Mouse (Mus musculus): Measurements from ENCODE around the gene Rbm48.

Gene Rbm48

DNA sequence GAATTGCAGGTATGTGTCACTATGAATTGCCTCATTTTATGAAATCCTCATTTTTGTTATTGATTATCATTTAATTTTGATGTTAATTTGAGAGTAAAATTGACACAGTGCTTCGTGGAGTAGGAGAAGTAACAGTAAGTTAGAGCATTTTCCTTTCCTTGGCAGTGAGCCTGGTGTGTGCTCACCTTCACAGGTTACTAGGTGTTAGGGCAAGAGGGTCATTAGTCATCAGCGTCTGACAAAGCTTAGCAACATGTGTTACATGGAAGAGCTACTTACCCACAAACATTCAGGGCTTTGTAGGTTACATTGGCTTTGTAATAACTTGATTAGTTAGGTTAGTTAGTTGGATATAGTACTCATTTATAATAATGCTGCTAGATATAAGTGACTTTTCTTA lies 42.2 kb downstream of the Rbm48 start:
- peak; percentile 66 for DNase-seq (ENCODE audit: extremely low read depth, low read depth, low spot score)

DNA sequence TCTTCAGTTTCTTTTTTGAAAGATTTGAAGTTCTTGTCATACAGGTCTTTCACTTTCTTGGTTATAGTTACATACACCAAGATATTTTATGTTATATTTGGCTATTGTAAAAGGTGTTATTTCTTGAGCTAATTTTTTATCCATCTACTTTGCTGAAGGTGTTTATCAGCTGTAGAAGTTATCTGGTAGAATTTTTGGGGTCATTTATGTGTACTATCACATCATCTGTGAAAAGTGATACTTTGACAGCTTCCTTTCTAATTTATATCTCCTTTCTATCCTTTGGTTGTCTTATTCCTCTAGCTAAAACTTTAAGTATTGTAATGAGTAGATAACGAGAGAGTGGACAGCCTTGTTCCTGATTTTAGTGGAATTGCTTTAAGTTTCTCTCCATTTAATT lies 44.9 kb downstream of the Rbm48 start:
- DNase-seq (ENCODE audit: extremely low read depth, low read depth, low spot score), result no peak

GRCm38 (mm10) chr5:3546226-3546625 lies 50.2 kb downstream of the Rbm48 start:
- DNase-seq (ENCODE audit: extremely low read depth, low read depth, low spot score), result no peak

DNA sequence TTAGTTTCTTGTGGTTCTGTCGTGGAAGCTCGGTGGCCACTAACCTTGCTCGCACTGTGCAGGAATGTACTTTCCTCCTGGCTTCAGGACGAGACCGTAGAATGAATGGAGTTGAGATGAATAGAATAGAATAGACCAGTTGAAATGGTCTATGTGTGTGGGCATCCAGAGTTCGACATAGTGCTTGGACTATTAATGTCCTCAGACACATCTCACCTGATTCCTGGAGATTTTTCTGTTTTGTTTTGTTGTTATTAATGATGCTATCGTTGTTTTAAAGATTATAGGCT lies 52.0 kb downstream of the Rbm48 start:
- DNase-seq (ENCODE audit: extremely low read depth, low read depth, low spot score), result no peak

- DNase-seq (ENCODE audit: extremely low read depth, low read depth, low spot score), result no peak
Measured at GRCm38 (mm10) chr5:3543629-3544479, 52.5 kb downstream of the Rbm48 start, which contains the start of gene Fam133b. Fam133b (plus strand) TSS chr5:3543833.

GRCm38 (mm10) chr5:3541871-3542270 lies 54.5 kb downstream of the Rbm48 start:
- DNase-seq (ENCODE audit: extremely low read depth, low read depth, low spot score), result no peak

DNA sequence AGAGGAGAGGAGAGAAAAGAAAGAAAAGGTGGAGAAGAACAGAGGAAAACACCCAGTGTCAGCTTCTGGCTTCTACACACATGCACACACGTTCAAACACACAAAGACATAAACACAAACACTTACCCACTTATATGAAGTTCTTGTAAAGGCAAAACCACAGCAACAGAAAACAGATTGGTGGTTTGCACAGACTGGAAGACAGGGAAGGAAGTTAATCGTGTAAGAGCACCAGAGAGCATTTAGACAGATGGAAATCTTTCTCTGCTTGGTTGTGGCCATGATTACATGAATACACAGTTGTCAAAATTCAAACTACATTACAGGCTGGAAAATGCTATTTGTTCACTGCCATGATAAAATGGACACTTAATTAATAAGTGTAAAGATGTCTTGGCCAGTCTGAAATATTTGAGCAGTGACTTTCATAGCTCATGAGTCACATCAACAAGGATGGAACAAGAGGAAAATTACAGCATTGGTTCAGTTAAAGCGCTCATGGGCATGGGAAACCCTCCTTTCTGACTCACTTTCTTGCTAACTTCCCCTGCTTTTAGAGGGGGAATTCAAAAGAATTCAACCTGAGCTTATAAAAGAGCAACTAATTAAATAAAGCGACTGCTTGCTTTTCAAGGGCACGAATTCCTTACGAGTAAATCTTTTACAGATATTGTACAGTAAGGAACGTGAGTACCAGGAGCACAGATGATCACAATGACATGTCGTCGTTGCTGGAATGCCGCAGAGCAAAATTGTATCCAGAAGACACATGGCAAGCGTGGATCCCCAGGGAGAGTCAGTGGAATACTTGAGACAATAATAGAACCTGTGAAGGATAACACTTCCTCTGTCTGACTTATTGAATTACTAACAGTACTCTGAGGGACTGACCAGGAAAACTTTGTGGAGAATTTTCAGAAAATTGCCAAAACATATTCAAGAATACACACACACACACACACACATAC lies 57.6 kb downstream of the Rbm48 start:
- DNase-seq (ENCODE audit: extremely low read depth, low read depth, low spot score), result no peak

DNA sequence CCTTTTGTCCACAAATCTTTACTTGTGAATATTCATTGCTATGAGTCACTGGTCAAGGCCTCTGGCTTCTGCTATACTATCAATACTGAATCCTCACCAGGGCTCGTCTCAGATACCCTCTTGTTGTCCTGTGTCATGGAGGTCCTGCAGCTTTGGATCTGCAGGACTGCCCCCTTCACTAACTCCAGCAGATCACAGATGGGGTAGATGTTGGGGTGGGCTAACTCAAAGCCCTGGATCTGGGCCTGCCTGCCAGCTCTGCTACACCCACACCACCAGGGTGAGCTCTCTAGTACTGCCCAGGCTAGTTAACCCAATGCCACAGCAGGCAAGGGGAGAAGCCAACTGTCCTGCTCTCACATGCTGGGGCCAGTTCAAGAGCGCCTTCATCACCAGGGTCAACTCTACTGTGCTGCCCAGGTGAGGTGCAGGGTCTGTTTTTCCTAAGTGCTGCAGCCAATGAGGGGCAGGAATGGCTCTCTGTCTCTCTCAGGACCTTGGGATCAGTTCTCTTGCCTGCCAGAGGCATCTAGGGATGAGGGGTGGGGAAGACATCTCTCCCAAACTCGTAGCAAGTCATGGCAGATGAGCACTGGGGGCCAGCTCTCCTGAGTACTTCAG lies 59.7 kb downstream of the Rbm48 start:
- no peak for DNase-seq (ENCODE audit: extremely low read depth, low read depth, low spot score)
